Mouse (Mus musculus) G1E (cell line): ENCODE measurements around the gene Mad1l1.

Experiments
- CTCF ChIP-seq: IDR thresholded peaks from 2 replicates; pipeline ENCODE4 v1.5.1; 2012; ENCODE audit warnings: low read depth, low read length, inconsistent platforms, mixed read lengths
- GATA1 ChIP-seq: IDR thresholded peaks from 2 replicates; pipeline ENCODE4 v1.6.1; 2012; ENCODE audit warnings: borderline replicate concordance, low read length, inconsistent platforms, mixed read lengths
- GATA2 ChIP-seq: IDR thresholded peaks from 2 replicates; pipeline ENCODE4 v1.6.1; 2012; ENCODE audit warnings: low read depth, low read length, inconsistent platforms, borderline replicate concordance
- POLR2AphosphoS5 ChIP-seq: IDR thresholded peaks from 2 replicates; pipeline ENCODE4 v1.6.1; 2012; ENCODE audit warnings: low read depth, low read length, inconsistent platforms; ENCODE audit not compliant: insufficient replicate concordance
- TAL1 ChIP-seq: conservative IDR thresholded peaks from 2 replicates; pipeline ENCODE4 v1.6.1; 2012; ENCODE audit warnings: low read depth, low read length, inconsistent platforms, mixed read lengths

DNA sequence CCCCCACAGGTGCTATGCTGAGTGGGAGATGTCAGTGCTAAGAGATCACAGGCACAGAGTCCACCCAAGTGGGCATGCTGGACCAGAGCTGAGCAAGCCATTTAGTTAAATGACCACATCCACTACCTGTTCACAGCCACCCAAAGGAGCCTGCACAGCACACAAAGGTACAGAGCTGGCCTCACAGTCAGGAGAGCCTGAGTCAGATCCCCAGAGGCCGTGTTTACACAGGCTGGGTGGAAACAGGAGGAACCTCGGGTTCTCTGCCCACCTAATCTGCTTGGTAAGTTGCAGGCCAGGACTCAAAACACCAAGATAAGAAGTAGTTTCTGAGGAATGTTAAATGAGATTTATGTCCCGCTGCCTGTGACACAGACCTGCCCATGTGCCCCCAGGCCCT is 211.3 kb downstream of the Mad1l1 start:
- TF ChIP-seq CTCF (no peak), TAL1 (no peak), GATA1 (no peak), POLR2AphosphoS5 (no peak), GATA2 (no peak)
